Mouse (Mus musculus): ENCODE measurements at regions not wholly inside any gene's neighbourhood (a gene's known extent, or its start where the extent isn't known, plus 50 kb on each side); places are given as distances from the start of the nearest gene placed in this dataset.

DNA sequence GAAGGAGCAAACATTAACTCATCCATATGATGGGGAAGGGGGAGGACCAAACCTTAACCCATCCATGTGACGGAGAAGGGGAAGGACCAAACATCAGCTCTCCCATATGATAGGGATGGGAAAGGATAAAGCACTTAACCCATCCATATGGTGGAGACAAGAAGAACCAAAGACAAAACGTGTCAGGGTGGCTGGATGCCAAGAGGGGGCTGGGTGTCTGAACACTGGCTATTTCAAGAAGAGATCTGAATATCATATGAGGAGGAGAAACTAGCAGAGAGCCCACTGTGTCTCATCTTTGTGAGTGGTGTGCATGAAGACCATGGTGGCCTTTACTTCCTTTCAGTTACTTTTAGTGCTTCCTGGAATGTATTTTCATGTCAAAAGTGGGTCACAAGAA, 207.0 kb downstream of the Rplp1 start:
- DNase-seq (ENCODE audit: low spot score in 2 of 2), result no peak

DNA sequence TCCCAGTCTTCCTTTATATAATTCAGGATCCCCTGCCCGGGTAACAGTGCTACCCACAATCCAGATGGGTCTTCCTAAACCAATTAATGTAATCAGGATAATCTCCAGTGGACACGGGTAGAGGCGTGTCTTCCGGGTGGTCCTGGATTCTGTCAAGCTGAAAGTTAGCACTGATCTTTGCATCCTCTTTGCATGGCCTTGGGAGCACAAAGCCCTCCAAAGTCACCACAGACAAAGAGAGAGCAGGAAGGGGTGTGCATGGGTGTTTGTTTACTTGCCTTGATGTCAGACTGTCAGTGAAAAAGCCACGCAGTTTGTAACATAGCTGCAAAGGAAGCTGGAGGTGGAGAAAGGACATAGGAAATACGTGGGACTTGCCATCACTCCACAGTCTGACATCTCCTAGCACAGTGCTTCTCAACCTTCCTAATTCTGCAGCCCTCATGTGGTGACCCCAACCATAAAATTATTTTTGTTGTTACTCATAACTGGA, 208.0 kb downstream of the Rplp1 start:
- no peak for DNase-seq (ENCODE audit: low spot score in 2 of 2)

DNA sequence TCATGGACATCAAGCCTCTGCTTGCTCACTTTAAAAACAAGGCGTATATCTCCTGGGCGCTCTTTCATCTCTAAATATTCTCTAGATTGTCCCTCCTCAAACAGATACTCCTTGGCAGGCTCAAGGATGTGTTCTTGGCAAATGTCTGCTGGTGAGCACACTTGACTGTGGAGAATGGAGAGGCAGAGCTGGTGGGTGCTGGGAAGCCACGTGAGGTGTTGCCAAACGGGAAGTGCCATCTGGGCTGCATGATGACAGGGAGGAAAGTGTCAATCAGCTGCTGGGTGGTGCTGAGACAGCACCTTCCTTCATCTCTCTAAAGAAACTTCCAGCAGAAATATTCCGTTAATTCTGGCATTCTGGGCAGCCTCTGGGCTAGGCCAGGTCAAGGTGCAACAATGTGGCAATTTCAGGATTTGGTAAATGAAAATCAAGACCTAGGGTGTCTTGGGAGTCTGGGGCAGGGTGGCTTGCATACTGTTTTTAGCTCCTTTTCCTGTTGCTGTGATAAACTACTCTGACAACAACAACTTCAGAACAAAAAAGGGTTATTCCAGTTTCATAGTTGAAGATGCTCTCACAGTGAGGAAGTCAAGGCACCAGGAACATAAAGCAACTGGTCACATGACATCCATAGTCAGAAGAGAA, 208.6 kb downstream of the Rplp1 start:
- DNase-seq (ENCODE audit: low spot score in 2 of 2), result no peak

DNA sequence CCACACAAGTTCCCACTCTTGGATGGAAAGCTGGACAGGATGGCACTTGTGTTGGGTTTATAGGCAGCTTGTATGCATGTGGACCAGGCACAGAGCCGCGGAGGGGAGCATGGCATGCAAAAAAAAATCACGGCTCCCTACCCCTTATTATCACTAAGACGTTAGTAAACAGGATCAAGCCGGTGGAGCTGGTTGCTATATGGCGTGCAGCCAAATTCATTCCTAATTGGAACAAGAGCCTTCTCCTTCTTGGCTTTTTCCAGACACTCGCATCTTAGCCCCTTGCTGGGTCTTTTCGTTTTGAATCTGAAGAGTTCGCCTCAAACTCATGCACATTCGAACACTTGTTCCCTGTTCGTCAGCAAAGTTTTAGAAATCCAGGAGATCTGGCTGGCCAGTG, 211.0 kb downstream of the Rplp1 start:
- no peak for DNase-seq (ENCODE audit: low spot score in 2 of 2)

DNA sequence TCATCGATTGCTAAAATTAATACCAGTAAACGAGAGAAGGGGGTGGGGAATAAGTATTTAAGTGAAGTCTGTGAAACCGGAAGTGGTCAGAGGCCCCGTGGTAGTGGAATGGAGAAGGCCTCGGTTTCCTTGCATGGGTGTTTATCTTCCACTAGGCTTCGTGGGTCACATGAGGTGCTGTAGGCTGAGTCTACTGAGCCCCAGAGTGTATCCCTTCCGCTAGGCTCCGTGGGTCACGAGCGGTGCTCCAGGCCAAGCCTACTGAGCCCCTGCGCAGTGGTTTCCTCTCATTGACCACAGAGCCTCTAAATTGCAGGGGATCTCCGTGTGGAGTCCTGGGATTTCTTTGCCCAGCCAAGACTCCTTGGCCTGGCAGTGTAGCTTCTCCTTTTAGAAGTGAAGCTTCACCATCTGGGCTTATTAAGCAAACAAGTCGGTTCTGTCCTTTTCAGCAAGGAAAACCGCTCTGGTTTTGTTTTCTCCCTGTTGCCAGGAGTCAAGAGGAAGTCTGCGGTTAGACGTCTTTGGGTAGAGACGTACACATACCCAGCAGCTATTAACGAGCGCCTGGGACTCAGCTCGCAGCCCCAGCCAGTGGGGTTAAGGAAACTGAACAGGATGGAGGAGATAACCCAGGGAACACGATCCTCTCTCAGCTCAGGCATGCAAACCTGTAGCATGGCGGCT, 211.9 kb downstream of the Rplp1 start:
- DNase-seq (ENCODE audit: low spot score in 2 of 2), result no peak

DNA sequence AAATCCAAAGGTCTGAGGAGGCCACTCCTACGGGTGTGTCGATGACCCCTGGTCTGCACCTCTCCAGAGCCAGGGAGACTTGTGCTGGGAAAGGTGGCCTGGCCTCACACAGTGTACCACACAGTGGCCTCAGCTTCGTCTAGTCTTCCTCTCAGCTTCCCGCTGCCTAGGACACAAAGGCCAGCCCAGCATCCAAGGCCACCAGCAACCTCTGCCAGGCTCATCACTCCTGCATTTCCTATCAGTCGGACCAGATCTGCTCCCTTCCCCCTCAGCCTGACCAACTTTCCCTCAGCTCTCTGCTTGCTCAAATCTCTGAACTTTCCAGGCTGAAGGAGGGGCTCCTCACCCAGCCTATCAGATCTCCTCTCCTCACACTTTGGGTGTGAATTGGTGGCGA, 213.8 kb downstream of the Rplp1 start:
- no peak for DNase-seq (ENCODE audit: low spot score in 2 of 2)

DNA sequence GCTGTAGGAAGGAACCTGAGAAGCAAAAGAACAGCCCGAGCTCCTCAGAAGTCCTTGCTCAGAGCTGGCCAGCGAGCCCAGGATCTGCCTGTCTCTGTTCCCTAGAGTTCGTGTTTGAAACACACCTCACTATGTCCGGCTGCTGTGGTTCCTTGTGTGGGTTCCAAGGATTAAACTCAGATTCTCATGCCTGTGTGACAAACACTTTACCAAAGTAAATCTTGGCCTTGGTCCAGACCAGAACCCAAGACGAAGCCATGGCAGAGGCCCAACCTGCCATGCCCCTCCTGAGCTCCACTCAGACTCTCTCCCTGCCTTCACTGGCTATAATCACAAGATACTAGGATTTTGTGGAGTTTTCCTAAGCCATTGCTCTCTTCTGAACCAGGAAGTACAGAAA, 214.7 kb downstream of the Rplp1 start:
- DNase-seq (ENCODE audit: low spot score in 2 of 2), result no peak

DNA sequence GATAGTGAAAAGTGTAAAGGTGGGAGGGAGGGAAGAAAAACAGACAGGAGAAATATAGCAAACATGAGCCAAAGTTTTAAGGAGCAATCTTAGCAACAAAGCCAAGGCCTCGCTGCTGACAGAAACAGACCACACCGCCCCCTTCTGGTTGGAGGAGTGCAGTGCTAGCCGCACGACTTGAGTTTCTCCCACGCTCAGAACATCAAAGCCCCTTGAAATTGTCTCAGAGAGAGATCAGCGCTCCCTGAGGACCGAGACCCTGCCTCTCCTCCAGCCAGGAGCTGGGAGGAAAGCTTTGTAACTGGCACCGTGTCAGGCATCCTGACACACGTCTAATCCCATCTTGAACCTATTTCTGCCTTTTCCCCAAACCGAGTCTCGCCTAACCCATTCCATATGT, 216.4 kb downstream of the Rplp1 start:
- peak; percentile 52 for DNase-seq (ENCODE audit: low spot score in 2 of 2)

DNA sequence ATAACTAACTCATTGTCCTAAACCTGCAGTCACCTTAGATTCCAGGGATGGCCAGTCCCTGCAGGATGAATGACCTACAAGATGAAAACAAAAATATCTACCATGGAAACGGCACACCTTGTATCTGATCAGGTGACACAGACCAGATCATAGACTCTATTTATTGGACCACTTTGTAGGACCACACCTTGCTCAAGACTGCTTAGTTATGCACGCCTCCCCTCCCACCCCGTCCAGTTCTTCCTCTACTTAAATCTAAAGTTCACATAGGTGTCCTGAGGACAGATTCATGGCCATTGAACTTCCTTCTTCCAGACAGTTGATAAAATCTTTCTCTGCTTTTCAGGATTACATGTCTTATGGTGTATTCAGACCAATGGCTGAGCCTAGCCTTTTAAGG, 217.5 kb downstream of the Rplp1 start:
- no peak for DNase-seq (ENCODE audit: low spot score in 2 of 2)

DNA sequence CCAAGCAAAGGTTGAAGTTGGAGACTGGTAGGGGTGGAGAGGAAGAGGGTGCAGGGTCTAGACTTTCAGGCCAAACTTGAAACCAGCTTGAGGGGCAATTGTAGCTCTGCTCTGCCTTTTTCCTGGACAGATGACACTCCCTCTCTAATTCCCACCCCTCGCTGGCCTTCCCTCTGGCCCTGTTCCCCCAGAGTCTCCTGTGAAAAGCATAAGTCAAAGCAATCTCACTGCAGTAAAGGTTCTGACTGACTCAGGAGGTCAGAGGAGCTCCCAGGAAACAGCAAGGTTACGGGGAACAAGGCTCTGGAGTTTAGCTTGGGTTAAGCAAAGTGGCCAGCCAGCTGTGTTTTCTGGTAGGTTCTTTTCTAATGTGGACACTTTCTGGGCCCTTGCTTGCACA, 218.5 kb downstream of the Rplp1 start:
- DNase-seq (ENCODE audit: low spot score in 2 of 2), result no peak

DNA sequence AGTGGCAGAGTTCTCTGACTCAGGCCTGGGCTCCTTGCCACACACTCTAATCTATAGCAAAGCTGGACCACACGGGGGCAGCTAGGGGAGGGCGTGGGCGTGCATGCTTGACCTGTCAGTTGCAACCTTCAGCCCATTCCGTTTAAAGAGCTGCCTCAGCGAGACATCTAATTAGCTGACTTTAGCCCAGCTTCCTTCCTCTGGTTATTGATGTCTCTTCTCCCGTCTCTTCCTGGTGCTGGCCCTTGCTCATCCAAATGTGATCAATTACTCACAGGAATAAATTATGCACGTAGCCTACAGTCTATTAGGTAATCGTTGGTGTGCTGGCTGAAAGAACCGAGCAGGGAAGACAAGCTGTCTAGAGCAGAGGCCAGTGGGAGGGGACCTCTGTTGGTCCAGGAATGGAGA, 219.0 kb downstream of the Rplp1 start:
- peak; percentile 40 to 59 for DNase-seq (ENCODE audit: low spot score in 2 of 2)

DNA sequence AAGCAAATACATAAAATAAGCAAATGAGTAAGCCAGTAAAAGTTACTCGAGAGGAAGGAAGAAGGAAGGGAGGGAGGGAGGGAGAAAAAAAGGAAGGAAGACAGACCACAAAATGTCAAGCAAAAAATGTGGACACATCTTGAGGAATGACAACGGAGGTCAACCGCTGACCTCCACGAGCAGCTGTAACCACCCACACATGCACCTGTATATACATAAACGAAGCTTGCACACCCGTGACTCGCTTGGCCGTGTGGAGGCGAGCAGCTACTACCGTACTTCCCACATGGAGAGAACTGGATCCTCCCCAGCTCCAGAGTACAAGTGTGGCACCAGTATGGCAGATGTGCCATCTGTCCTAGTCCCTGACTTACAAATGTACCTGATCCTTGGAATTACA, 220.1 kb downstream of the Rplp1 start:
- DNase-seq (ENCODE audit: low spot score in 2 of 2), result no peak

DNA sequence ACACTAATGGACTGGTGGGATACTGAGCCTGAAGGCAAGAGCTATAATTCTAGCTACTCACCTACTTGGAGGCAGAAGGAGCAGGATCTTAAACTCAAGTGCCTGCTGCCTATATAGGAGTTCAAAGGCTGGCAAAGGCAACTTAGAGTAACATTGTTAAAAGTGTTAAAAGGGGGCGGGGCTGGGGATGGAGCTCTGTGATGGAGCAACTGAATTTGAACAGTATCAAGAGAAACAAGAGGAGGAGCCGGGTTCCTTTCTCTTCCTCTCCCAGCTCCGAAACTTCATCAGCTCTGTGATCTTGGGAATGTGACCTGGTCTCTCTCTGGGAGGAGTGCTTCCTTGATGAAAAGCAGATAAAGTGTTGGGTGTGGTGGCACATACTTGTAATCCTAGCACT, 223.6 kb downstream of the Rplp1 start:
- DNase-seq (ENCODE audit: low spot score in 2 of 2), result no peak

DNA sequence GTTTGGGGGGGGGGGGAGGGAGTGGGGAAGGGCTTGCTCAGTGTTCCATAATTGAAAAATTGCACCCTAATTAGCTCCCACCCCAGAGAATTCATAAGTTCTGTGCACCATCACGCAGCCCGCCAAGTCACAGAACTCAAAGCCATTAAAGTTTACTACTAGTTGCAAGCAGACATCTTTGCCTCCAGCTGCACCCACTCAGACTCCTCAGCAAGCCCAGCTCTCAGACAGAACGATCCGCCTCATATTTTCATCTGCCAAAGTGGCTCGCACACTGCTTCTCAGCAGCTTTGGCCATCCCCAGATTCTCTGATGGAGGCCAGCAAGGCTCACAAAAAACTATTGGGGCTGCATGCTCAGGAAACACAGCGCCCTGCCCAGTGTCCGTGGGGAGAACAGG, 224.4 kb downstream of the Rplp1 start:
- peak in 1 of 2 experiments; percentile 16 for DNase-seq (ENCODE audit: low spot score in 2 of 2)

DNA sequence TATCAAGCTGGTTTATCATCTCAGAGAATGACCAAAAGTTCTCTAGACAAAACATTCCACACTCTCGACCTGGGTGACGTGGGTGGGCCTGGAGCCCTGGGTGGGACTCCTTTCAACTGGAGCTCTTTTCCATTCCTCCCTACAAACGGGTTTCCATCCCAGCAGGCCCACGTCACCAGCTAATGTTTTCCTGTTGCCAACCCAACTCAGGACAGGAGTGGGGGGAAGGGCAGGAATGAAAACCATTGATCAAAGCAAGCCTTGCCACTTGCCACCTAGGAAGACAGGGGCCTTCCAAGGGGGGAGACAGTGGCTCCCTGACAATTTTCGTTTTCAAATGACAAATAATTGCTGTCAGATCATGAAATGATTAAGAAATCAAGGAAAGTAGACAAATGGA, 224.8 kb downstream of the Rplp1 start:
- peak in 1 of 2 experiments; percentile 5 for DNase-seq (ENCODE audit: low spot score in 2 of 2)

DNA sequence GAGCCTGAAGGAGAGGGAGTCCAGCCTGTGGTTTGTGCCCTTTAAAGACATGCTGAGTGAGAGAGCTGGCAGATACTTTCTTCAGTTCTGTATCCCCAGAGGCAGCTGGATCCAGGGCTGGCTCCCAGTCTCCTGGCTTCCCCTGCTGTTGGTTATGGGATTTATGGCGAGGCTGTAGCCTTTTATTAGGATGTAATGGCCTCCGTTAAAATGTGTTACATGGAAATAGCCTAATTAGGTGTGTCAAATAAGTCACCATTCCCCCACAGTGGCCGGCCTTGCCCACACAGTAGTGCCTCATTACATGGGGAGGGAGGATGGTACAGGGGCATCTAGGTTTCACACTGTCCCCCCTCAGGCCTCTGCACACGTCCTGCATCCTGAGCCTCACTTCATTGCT, 230.8 kb downstream of the Rplp1 start:
- no peak for DNase-seq (ENCODE audit: low spot score in 2 of 2)

DNA sequence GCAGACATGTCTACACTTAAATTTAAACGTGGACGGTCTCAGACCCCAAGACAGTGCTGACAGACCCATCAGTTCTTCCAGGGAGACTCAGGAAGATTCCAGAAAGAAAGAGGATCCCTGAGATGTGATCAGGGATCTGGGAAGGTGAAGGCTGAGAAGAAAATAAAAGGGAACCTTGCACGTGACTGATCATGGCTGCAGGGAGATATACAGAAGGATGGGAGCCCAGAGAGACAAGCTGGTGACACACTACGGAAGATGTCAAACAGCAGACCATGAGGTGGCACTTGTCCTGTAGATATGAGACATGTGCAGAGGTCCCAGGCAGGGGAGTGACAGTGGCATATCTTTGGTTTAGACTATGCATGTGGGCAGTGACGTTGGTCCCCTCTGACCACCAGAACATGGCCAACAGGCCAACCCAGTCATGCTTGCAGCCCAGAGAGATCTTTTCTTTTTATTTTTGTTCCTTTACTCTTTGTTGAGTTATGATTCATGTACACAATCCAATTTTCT, 231.5 kb downstream of the Rplp1 start:
- no peak for DNase-seq (ENCODE audit: low spot score in 2 of 2)

DNA sequence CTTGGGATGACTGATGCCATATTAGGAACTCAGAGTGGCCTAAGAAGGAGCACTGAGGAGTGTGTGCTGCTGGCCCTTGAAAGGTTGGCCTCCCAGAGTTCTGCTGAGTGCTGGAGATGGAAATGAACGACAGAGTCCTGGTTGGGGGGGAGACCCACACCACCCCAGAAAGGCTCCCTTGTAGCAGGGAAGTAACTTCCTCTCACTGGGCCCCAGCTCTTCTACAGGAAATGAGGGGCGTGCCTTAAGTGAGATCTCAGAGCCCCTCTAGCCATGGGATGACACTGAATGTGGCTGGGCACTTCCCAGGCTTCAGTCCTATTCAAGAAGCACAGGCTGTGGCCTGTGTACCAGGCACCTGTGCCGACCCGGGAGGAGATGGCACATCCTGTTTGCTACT, 232.0 kb downstream of the Rplp1 start:
- DNase-seq (ENCODE audit: low spot score in 2 of 2), result no peak

DNA sequence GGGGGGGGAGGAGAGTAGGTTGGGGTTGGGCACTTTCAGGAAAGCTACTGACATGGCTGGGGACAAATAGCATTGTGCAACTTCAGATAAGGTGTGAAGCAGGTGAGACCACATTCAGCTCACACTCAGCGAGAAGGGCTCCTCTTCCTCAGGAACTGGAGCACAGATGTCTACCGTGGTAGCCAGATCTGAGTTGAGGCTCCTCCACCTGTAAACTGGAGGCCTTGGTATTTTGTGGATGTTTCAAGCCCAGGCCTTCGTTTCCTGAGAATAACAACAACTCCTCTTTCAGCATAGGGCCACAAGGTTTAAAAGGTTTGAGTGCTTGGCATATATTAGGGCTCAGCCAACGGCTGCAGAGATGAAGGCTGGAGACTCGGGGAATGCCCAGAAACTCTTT, 232.9 kb downstream of the Rplp1 start:
- DNase-seq (ENCODE audit: low spot score in 2 of 2), result no peak

DNA sequence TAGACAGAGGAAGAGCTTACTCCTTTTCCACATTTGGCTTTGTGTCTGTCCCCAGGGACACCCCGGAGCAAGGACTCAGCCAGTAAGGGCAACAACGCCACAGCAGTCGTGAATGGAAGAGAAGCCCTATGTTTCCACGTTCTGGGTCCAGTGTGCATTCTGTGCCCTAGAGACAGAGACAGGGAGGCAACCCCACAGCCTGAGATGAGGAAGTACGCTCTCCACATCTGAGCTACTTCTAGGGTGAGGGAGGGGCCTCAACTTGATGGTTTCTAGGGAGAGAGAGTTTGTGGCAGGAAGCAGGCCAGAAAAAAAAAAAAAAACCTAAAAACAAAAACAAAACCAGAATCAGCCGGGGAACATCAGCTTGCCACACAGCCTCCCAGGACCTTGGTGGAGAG, 233.4 kb downstream of the Rplp1 start:
- DNase-seq (ENCODE audit: low spot score in 2 of 2), result no peak

DNA sequence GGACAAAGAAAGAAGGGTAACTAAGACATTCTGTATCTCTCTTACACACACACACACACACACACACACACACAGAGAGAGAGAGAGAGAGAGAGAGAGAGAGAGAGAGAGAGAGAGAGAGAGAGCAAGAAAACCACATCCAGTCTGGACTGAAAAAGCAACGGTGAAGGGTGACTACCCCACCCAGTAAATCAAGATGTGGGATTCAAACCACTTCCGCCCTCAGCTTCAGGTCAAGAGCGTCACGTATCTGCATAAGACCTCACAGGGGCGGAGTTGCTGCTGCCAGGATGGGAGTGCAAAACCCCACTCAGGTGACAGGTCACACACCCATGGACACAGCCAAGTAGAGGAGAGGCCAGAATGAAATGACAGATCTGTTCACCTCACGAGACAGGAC, 234.7 kb downstream of the Rplp1 start:
- no peak for DNase-seq (ENCODE audit: low spot score in 2 of 2)

DNA sequence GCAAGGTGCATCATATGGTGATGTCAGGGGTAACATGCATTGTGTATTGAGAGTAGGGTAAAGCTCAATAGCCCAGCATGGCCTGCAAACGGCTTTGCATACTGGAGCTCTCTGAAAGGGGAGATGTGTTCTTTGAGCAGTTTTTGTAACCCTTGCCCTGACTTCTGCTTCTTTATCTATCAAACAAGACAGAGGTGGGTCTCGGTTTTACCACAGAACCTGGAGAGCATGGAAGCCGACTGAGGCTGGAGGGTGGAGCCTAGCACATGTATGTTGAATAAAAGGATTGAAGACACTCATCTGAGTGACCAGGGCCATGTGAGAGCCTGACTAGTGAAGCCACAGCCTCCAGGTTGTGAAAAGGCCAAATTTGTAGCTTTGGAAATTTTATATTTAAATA, 236.7 kb downstream of the Rplp1 start:
- no peak for DNase-seq (ENCODE audit: low spot score in 2 of 2)

DNA sequence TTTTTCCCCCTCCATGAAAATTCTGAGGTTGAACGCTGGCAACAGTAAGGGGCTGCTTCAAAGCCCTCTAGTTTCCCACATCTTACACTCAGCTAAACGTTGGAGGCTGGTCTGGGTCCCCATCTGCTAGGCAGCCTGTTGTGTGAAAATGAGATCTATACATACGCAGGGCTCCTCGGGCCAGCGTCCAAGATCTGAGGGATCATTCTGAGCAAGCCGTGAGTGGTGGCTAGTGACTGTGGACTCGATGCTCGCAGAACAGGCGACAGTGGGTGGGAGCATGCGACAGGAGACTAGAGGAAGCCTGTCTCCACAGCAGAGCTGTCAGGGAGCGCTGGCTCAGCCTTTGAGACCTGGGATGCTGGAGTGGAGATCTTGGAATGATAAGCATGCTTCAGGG, 237.3 kb downstream of the Rplp1 start:
- DNase-seq (ENCODE audit: low spot score in 2 of 2), result no peak
